Mouse (Mus musculus) CH12.LX (cell line): Measurements from ENCODE around the gene Selenof.

Experiments used
- CHD2 ChIP-seq: IDR thresholded peaks from 2 replicates; pipeline ENCODE4 v1.6.1; 2011; ENCODE audit warnings: low read length, improper control_type of control experiment
- CTCF ChIP-seq, 2 experiments: IDR thresholded peaks in 1 of 2; conservative IDR thresholded peaks in 1 of 2; 2 replicates each; pipeline ENCODE4 v1.5.1; 2011 to 2012; ENCODE audit warnings: low read depth in 2 of 2, low read length in 2 of 2, improper control_type of control experiment in 1 of 2, inconsistent platforms in 1 of 2, mild to moderate bottlenecking in 1 of 2, moderate library complexity in 1 of 2
- ELF1 ChIP-seq: IDR thresholded peaks from 2 replicates; pipeline ENCODE4 v1.6.1; 2014; ENCODE audit warnings: low read depth, mild to moderate bottlenecking, inconsistent platforms, low read length, improper control_type of control experiment
- JUN ChIP-seq: IDR thresholded peaks from 2 replicates; pipeline ENCODE4 v1.6.1; 2011; ENCODE audit warnings: low read depth, mild to moderate bottlenecking, low read length, improper control_type of control experiment, moderate library complexity; ENCODE audit not compliant: insufficient read depth
- MAX ChIP-seq: IDR thresholded peaks from 2 replicates; pipeline ENCODE4 v1.6.1; 2011; ENCODE audit warnings: low read length, improper control_type of control experiment
- POLR2A ChIP-seq: IDR thresholded peaks from 2 replicates; pipeline ENCODE4 v1.6.1; 2011; ENCODE audit warnings: low read depth, mild to moderate bottlenecking, improper control_type of control experiment, low read length
- TBP ChIP-seq: conservative IDR thresholded peaks from 2 replicates; pipeline ENCODE4 v1.6.1; 2011; ENCODE audit warnings: low read depth, low read length, improper control_type of control experiment
- ZC3H11A ChIP-seq: IDR thresholded peaks from 2 replicates; pipeline ENCODE4 v1.6.1; 2012; ENCODE audit warnings: low read depth, mild to moderate bottlenecking, inconsistent platforms, low read length, improper control_type of control experiment
- ZNF384 ChIP-seq: IDR thresholded peaks from 2 replicates; pipeline ENCODE4 v1.6.1; 2012; ENCODE audit warnings: low read depth, low read length, improper control_type of control experiment, inconsistent platforms

DNA sequence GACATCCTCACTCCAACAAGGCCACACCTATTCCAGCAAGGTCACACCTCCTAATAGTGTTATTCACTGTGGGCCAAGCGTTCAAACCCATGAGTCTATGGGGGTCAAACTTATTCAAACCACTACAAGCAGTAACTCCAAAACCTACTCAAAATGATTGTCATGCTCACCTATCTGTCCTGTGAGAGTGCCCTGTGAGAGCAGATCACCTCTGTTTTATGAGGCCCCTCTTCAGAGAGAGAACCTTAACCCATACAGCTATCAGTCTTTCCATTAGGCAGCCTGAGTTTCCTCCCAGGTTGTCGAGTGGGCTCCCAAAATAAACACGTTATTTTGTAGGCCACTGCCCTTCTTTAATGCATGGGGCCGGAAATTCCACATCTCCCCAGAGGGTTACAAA lies 32.3 kb downstream of the Selenof start:
- TF ChIP-seq CTCF (conservative IDR thresholded peaks at IDR 0.05 in 1 of 2, IDR thresholded peaks at IDR 0.05 in 1 of 2; ENCODE audit: low read depth in 2 of 2, low read length in 2 of 2) (no peak), CHD2 (no peak), ELF1 (no peak), TBP (no peak), JUN (no peak), ZC3H11A (no peak), MAX (no peak), ZNF384 (no peak), POLR2A (no peak)
